Mouse (Mus musculus): ENCODE results near the gene Stkld1. TPM values are rescaled to one million over a fixed set of nuclear protein-coding genes. Genes with fewer than 3 reads are reported as not detected.

The Stkld1 gene
- polyA plus RNA-seq, 1 experiment from 2014 or later: 0.06 TPM

DNA sequence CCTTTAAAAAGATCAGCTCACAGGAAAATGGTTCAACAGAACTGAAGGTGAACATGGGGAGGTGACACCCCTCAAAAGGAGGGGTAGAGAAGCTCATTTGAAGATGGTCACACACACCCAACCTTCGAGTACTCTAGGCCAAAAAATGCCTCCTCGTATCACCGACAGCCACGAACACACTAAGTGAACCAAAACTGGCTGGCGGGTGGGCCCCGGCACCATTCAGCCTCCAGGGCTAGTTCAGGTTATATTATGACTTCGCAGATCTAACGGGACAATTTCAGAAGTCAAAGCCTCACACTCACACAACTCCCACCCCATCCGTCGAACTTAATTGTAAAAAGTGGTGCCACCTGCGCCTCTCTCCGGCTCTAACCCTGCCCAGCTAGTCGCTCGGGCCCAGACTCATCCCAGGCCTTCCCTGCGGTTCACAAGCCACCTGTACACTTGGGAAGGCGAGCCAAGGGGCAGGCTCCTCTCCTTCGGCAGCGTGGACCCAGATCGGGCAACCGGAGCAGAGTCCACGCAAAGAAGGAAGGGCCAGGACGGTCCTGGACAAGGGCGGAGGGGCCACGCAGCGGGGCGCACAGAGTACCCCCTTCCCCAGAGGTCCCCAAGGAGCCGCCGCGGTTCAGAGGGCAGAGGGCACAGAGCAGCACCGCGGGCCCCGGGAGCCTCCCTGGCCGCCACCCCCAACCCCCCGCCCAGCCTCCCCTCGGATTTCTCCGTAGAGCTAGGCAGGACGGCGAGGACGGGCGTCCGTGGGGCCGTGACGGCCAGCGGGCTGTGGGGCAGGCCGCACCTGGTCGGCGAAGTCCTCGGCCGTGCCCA, 1.2 kb upstream of the Stkld1 start:
- Histone ChIP-seq H3K4me2 (ENCODE audit: low read length) (peak overlapping the region; percentile 86), H3K36me3 (ENCODE audit: control insufficient read depth, insufficient read depth, low read length) (peaks cover 3% of the 10 kb centered on the region; the same call in 1 of the 2 replicates), H3K4me3 (ENCODE audit: low read length) (peak overlapping the region; percentile 98), H3K27ac (ENCODE audit: low read depth, low read length) (peak overlapping the region; percentile 79), H3K27me3 (replicated peaks; ENCODE audit: control insufficient read depth, insufficient read depth, low read length) (no peaks in the 10 kb centered on the region), H3K9me3 (ENCODE audit: control insufficient read depth, low read length) (no peaks in the 10 kb centered on the region), H3K9ac (ENCODE audit: low read depth, low read length) (peak overlapping the region; percentile 90), H3K4me1 (ENCODE audit: control insufficient read depth, insufficient read depth, low read depth, low read length) (peaks cover 22% of the 10 kb centered on the region)
- WGBS: 2% methylated on average over 36 of the region's 49 CpGs
- peak; percentile 61 for ATAC-seq

- Histone ChIP-seq H3K4me2 (ENCODE audit: low read length) (no peak overlapping the region), H3K27me3 (replicated peaks; ENCODE audit: control insufficient read depth, insufficient read depth, low read length) (no peaks in the 10 kb centered on the region), H3K4me1 (ENCODE audit: control insufficient read depth, insufficient read depth, low read depth, low read length) (peaks cover 22% of the 10 kb centered on the region), H3K4me3 (ENCODE audit: low read length) (no peak overlapping the region), H3K36me3 (ENCODE audit: control insufficient read depth, insufficient read depth, low read length) (peaks cover 3% of the 10 kb centered on the region; the same call in 1 of the 2 replicates), H3K27ac (ENCODE audit: low read depth, low read length) (no peak overlapping the region), H3K9me3 (ENCODE audit: control insufficient read depth, low read length) (no peaks in the 10 kb centered on the region), H3K9ac (ENCODE audit: low read depth, low read length) (no peak overlapping the region)
- 97% methylated on average over 2 of the region's 2 CpGs for WGBS
- ATAC-seq: no peak
Measured at GRCm38 (mm10) chr2:26935286-26935685, 1.4 kb downstream of the Stkld1 start.

GRCm38 (mm10) chr2:26936425-26936824, 2.6 kb downstream of the Stkld1 start:
- Histone ChIP-seq H3K36me3 (ENCODE audit: control insufficient read depth, insufficient read depth, low read length) (no peaks in the 10 kb centered on the region), H3K27ac (ENCODE audit: low read depth, low read length) (no peak overlapping the region), H3K9ac (ENCODE audit: low read depth, low read length) (no peak overlapping the region), H3K9me3 (ENCODE audit: control insufficient read depth, low read length) (no peaks in the 10 kb centered on the region), H3K27me3 (replicated peaks; ENCODE audit: control insufficient read depth, insufficient read depth, low read length) (no peaks in the 10 kb centered on the region), H3K4me2 (ENCODE audit: low read length) (no peak overlapping the region), H3K4me1 (ENCODE audit: control insufficient read depth, insufficient read depth, low read depth, low read length) (peaks cover 11% of the 10 kb centered on the region), H3K4me3 (ENCODE audit: low read length) (no peak overlapping the region)
- ATAC-seq: no peak
- WGBS: 80% methylated on average over 1 of the region's 1 CpGs

GRCm38 (mm10) chr2:26941539-26941938, 7.7 kb downstream of the Stkld1 start:
- no peaks in the 10 kb centered on the region for H3K27me3 ChIP-seq (replicated peaks; ENCODE audit: control insufficient read depth, insufficient read depth, low read length)
- ATAC-seq: no peak
- no peak overlapping the region for H3K9ac ChIP-seq (ENCODE audit: low read depth, low read length)
- no peaks in the 10 kb centered on the region for H3K4me1 ChIP-seq (ENCODE audit: control insufficient read depth, insufficient read depth, low read depth, low read length)
- H3K36me3 ChIP-seq (ENCODE audit: control insufficient read depth, insufficient read depth, low read length): 0 out of 2 replicates have a peak, but pooled peaks cover under 1% of the 10 kb centered on the region
- H3K9me3 ChIP-seq (ENCODE audit: control insufficient read depth, low read length): no peaks in the 10 kb centered on the region
- H3K4me2 ChIP-seq (ENCODE audit: low read length): no peak overlapping the region
- WGBS: 46% methylated on average over 5 of the region's 5 CpGs
- H3K4me3 ChIP-seq (ENCODE audit: low read length): no peak overlapping the region
- no peak overlapping the region for H3K27ac ChIP-seq (ENCODE audit: low read depth, low read length)

DNA sequence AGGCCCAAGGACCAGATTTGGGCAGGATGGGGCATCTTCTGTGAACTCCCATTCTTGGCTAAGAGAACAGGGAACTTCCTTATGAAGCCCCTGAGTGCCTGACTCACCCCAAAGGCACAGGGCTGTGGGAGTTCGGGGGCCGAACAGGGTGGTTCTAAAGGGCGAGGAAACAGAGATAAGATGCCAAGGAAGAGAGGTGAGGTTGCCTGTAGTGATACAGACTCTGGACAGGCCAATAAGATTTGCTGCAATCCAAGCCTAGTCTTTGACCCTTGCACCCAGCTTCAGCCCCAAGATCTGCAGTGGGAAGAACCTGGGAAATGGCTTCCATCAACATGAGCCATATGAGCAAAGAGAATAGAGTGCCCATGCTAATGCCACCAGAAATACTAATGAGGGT, 9.4 kb downstream of the Stkld1 start:
- Histone ChIP-seq H3K27me3 (replicated peaks; ENCODE audit: control insufficient read depth, insufficient read depth, low read length) (no peaks in the 10 kb centered on the region), H3K9me3 (ENCODE audit: control insufficient read depth, low read length) (no peaks in the 10 kb centered on the region), H3K36me3 (ENCODE audit: control insufficient read depth, insufficient read depth, low read length) (0 out of 2 replicates have a peak, but pooled peaks cover 2% of the 10 kb centered on the region), H3K27ac (ENCODE audit: low read depth, low read length) (no peak overlapping the region), H3K4me2 (ENCODE audit: low read length) (no peak overlapping the region), H3K4me3 (ENCODE audit: low read length) (no peak overlapping the region), H3K9ac (ENCODE audit: low read depth, low read length) (no peak overlapping the region), H3K4me1 (ENCODE audit: control insufficient read depth, insufficient read depth, low read depth, low read length) (no peaks in the 10 kb centered on the region)
- ATAC-seq: no peak
- WGBS: 96% methylated on average over 3 of the region's 3 CpGs

GRCm38 (mm10) chr2:26950411-26950810, 16.6 kb downstream of the Stkld1 start:
- Histone ChIP-seq H3K4me3 (ENCODE audit: low read length) (no peak overlapping the region), H3K27me3 (replicated peaks; ENCODE audit: control insufficient read depth, insufficient read depth, low read length) (no peaks in the 10 kb centered on the region), H3K36me3 (ENCODE audit: control insufficient read depth, insufficient read depth, low read length) (peaks cover 20% of the 10 kb centered on the region), H3K9me3 (ENCODE audit: control insufficient read depth, low read length) (no peaks in the 10 kb centered on the region), H3K9ac (ENCODE audit: low read depth, low read length) (no peak overlapping the region), H3K27ac (ENCODE audit: low read depth, low read length) (no peak overlapping the region), H3K4me1 (ENCODE audit: control insufficient read depth, insufficient read depth, low read depth, low read length) (no peaks in the 10 kb centered on the region), H3K4me2 (ENCODE audit: low read length) (no peak overlapping the region)
- ATAC-seq: no peak
- 93% methylated on average over 2 of the region's 2 CpGs for WGBS

GRCm38 (mm10) chr2:26951346-26951905, 17.6 kb downstream of the Stkld1 start:
- no peaks in the 10 kb centered on the region for H3K27me3 ChIP-seq (replicated peaks; ENCODE audit: control insufficient read depth, insufficient read depth, low read length)
- H3K9ac ChIP-seq (ENCODE audit: low read depth, low read length): no peak overlapping the region
- H3K4me1 ChIP-seq (ENCODE audit: control insufficient read depth, insufficient read depth, low read depth, low read length): no peaks in the 10 kb centered on the region
- H3K4me3 ChIP-seq (ENCODE audit: low read length): no peak overlapping the region
- no peak overlapping the region for H3K4me2 ChIP-seq (ENCODE audit: low read length)
- peaks cover 25% of the 10 kb centered on the region for H3K36me3 ChIP-seq (ENCODE audit: control insufficient read depth, insufficient read depth, low read length)
- no peak for ATAC-seq
- no peaks in the 10 kb centered on the region for H3K9me3 ChIP-seq (ENCODE audit: control insufficient read depth, low read length)
- 90% methylated on average over 8 of the region's 8 CpGs for WGBS
- H3K27ac ChIP-seq (ENCODE audit: low read depth, low read length): no peak overlapping the region

DNA sequence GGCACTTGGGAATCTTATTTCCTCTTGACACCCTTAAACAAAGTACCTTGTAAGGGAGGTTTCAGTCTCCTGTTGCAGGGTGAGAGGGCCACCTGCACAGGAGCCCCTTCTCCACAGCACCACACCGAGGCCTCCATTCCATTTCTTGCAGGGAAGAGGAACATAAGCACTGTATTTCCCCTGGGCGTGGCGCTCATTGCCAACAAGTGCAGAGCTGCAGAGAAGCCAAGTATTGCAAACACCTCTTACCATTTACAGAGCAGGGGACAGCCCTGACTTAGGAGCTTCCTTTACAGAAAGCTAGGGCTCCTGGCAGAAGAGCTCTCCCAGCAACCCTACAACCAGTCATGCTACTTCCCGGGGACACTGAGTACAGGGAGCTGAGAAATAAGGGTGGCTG, 18.3 kb downstream of the Stkld1 start:
- Histone ChIP-seq H3K9me3 (ENCODE audit: control insufficient read depth, low read length) (no peaks in the 10 kb centered on the region), H3K36me3 (ENCODE audit: control insufficient read depth, insufficient read depth, low read length) (peaks cover 28% of the 10 kb centered on the region), H3K27me3 (replicated peaks; ENCODE audit: control insufficient read depth, insufficient read depth, low read length) (no peaks in the 10 kb centered on the region), H3K4me2 (ENCODE audit: low read length) (no peak overlapping the region), H3K4me3 (ENCODE audit: low read length) (no peak overlapping the region), H3K9ac (ENCODE audit: low read depth, low read length) (no peak overlapping the region), H3K4me1 (ENCODE audit: control insufficient read depth, insufficient read depth, low read depth, low read length) (no peaks in the 10 kb centered on the region), H3K27ac (ENCODE audit: low read depth, low read length) (no peak overlapping the region)
- no peak for ATAC-seq
- WGBS: 95% methylated on average over 4 of the region's 4 CpGs

- Histone ChIP-seq H3K27ac (ENCODE audit: low read depth, low read length) (no peak overlapping the region), H3K27me3 (replicated peaks; ENCODE audit: control insufficient read depth, insufficient read depth, low read length) (no peaks in the 10 kb centered on the region), H3K9me3 (ENCODE audit: control insufficient read depth, low read length) (no peaks in the 10 kb centered on the region), H3K4me2 (ENCODE audit: low read length) (no peak overlapping the region), H3K4me3 (ENCODE audit: low read length) (no peak overlapping the region), H3K9ac (ENCODE audit: low read depth, low read length) (no peak overlapping the region), H3K4me1 (ENCODE audit: control insufficient read depth, insufficient read depth, low read depth, low read length) (no peaks in the 10 kb centered on the region), H3K36me3 (ENCODE audit: control insufficient read depth, insufficient read depth, low read length) (peaks cover 34% of the 10 kb centered on the region)
- ATAC-seq: no peak
- 89% methylated on average over 8 of the region's 8 CpGs for WGBS
Measured at GRCm38 (mm10) chr2:26952866-26953265, 19.0 kb downstream of the Stkld1 start.

Data from hindbrain, embryonic 16.5 days (tissue).